Mouse (Mus musculus) heart, postnatal 0 days (tissue): ENCODE data around the gene Bcdin3d.

Experiments used
- CTCF ChIP-seq: IDR thresholded peaks from 2 replicates; pipeline ENCODE4 v1.5.1; 2016; ENCODE audit warnings: antibody characterized with exemption, control low read depth, low read depth
- EP300 ChIP-seq: IDR thresholded peaks from 2 replicates; pipeline ENCODE4 v1.6.1; 2016; ENCODE audit warnings: antibody characterized with exemption, low read depth

DNA sequence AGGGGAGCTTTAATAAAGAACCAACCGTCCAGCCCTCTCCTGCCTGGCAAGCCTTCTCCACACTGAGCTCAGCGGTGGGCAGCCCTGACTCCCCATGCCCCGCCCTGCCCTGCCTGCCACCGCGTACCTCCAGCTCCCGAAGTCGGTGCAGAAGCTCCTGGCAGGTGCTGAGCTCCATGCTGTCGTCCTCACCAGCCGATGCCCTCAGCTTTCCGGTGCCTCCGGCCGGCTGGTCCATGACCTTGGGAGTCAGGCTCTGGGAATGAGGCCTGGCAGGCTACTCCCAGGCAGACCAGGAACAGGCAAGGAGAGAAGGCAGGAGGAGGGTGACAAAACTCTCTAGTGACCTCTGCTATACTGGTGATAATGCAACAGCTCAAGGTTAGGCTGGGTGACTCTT is 40.6 kb downstream of the Bcdin3d start:
- TF ChIP-seq EP300 (no peak), CTCF (no peak)
